Mouse (Mus musculus): ENCODE data around the gene Fam217a.

Gene Fam217a

DNA sequence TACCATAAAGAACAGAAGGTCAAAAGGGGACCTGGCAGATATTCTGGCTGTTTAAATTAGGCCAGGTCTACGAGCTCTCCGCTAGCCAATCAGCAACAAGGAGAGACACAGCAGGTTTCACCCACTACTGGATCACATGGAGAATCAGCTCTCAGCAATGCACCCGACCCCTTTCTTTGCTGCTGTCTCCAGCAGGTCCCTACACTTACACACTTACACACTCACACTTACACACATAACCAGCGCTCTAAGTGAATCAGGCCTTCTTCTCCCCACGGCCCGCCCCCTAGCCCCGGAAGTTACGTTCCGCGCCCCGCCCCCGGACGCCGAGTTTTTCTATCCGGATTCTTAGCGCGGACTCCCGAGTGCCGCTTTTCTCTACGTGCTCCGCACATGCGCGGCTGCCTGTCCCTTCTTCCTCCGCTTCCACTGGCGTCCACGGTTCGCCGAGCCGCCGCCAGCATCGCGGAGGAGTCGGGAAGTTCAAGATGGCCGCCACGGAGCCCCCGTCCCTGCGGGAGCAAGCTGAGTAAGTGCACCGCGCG, 48.9 kb downstream of the Fam217a start, which contains the start of gene Prpf4b:
TSS of gene Prpf4b (plus strand) at position 137 of the 545 bp plus-strand sequence.
- in situ Hi-C loops (cut with MboI; ENCODE audit: unreplicated experiment in 2 of 2) = loop anchor here in 1 of 2 experiments (10.0 kb wide), 3 partner anchors 710 to 910 kb away; partner anchors contain the start of genes Nqo2 and Psmg4

DNA sequence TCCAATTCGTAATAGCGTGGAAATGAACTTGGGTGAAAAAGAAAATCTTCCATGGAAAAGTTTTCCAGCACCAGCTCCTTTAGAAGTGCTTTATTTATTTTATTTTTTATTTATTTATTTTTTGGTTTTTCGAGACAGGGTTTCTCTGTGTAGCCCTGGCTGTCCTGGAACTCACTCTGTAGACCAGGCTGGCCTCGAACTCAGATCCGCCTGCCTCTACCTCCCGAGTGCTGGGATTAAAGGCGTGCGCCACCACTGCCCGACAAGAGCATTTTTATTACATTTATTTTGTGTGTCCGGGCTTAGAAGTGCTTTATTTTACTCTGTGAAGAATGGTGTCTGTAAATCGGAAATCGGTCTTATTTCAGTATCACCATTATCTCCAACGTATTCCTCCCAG, 49.4 kb downstream of the Fam217a start:
- in situ Hi-C loops (cut with MboI; ENCODE audit: unreplicated experiment in 2 of 2) = loop anchor here (10.0 to 25.0 kb wide), 6 partner anchors 687 to 912 kb away; partner anchors contain the start of genes Nqo2 (in 2 of the 2), Bphl (in 1 of the 2) and Psmg4 (in 1 of the 2)

DNA sequence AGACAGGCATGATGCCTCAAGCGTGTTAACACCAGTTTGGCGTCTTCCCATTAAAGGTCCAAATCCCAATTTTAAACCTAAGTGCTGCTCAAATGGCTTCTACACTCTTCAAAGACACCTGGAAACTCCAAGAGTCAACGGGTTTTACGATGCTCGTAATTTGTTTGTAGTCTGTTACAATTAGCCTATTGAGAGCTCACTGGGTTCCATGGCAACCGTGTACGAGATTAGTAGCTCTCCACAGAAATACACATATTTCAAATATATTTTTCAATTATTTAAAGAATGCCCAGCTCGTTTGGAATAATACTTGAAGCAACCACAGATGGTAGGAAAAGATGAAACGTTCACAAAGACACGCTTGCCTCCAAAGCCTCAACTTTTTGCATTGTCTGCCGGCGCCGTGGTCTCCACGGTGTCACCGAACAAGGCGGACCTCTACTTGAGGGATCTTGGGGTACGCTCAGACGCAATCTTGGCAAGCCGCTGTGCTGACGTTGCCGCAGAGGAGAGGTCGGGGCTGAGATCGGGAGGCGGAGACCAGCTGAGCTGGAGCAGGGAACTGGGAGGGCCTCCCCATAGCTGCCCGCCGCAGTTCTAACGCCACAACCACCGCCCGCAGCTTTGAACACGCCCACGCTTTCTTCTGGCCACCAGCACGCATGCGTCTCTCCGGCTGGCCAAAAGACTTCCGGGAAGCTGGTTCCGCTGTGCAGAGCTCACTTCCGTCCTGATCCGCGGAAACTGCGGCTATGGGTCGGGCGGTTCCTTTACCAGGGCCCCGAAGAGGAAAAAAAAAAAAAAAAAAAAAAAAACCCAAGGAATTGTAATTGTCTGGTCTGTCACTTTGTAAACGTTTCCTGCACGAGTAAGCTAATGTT, 50.1 kb downstream of the Fam217a start:
- in situ Hi-C loops (cut with MboI; ENCODE audit: unreplicated experiment in 2 of 2) = loop anchor here (10.0 to 25.0 kb wide), 6 partner anchors 687 to 912 kb away; partner anchors contain the start of genes Nqo2 (in 2 of the 2), Bphl (in 1 of the 2) and Psmg4 (in 1 of the 2)

DNA sequence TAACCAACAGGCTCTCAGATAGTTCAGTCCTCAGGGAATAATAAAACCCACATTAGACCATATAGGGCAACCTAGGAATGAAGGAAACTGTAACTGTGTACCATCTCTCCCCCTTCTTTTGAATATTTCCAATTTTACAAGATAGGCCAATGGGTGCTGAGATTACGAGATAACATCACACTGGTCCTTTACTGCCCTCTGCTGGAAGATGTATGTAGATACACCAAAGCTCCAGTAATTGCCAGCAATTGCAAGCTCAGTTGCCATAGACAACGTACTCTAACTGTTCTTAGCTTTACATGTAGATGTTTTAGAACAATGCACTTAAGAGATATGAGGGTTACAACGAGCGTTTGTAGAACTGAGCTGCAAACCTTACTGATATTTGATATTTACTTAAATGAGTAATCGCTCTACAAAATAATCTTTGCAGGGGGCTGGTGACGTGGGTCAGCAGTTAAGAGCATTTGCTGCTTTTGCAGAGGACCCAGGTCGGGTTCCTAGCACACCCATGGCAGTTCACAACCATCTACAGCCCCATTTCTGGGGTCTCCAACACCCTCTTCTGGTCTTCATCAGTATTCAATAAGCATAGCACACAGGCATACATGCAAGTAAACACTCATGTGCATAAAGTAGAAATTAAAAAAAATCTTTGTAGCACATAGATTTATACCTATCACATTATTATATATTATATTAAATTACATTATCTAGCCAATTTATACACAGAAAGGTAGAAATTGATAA, 59.5 kb downstream of the Fam217a start:
- in situ Hi-C loops (cut with MboI; ENCODE audit: unreplicated experiment in 2 of 2) = loop anchor here (5.0 to 25.0 kb wide), 7 partner anchors 70 to 902 kb away; partner anchors contain the start of genes Bphl (in 1 of the 2) and Nqo2 (in 1 of the 2)

DNA sequence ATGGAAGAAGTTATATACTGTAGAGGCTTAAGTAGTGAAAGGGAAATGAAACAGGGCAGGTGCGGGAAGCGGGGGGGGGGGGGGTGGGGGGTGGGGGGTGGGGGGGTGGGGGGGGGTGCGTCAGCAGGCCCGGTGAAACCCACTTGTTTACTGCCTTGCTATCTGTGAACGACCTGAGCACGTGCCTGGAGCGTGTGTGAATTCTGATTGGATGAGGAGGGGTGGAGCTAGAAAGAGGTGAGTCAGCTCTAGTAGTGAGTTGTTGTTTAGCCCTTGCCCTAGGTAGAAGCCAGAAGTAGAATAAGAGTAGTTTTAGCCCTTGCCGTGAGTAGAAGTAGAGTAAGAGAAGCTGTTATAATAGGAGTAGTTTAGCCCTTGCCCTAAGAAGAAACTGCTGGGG, 62.9 kb downstream of the Fam217a start:
- in situ Hi-C loops (cut with MboI; ENCODE audit: unreplicated experiment in 2 of 2) = loop anchor here (5.0 to 25.0 kb wide), 5 partner anchors 66 to 899 kb away; partner anchors contain the start of genes Bphl (in 1 of the 2) and Nqo2 (in 1 of the 2)

Measured in v-Abl transformed pro-B cells (cell line).